22 mouse cellular contexts compared by ENCODE assay signal in genomic region chr11:58264546-58264945, GRCm38 (mm10). TPM values are rescaled to one million over a fixed set of nuclear protein-coding genes. Genes with fewer than 3 reads are reported as not detected.
A peak's percentile ranks its signal among the peaks of the same experiment; 100 is the strongest.
DNase-seq lines count a peak whose midpoint lies in the region.
"Had no signal": no experiment of that assay in that cellular context is flagged by ENCODE, and none has a peak within 500 bp of the region (broad histone marks: within the 10 kb centered on the region; RNA-seq: fewer than 3 reads in every experiment).

No protein-coding gene starts in this region.

- peak; percentile 89 for DNase-seq in heart, adult 11 months
- DNase-seq in heart, adult 9 months (ENCODE audit: low spot score in 2 of 2) = no peak
- peak; percentile 51 for DNase-seq in heart, embryonic 10.5 days (ENCODE audit: low spot score)
- no peak for DNase-seq in heart, postnatal 14 days
- DNase-seq: adrenal gland, adult 2 months; adrenal gland, adult 8-10 months; adrenal gland, postnatal 10 days; adrenal gland, postnatal 14 days; adrenal gland, postnatal 25 days; adrenal gland, postnatal 36 days; B cell, adult 2 months; cerebellum, adult 11 months; cerebellum, adult 11-12 months; cerebellum, adult 18-20 months had no signal

- H3K36me3 ChIP-seq in heart, embryonic 10.5 days = no peaks in the 10 kb centered on the region
- H3K36me3 ChIP-seq: G1E had no signal

- intact Hi-C loops in heart, postnatal 14 days (cut with DNase I) = no loop called here

- no peaks in the 10 kb centered on the region for H3K4me1 ChIP-seq in heart, embryonic 10.5 days

- WGBS in heart, embryonic 10.5 days = 74% methylated on average over 9 of the region's 9 CpGs

- H3K9me3 ChIP-seq in heart, embryonic 10.5 days = no peaks in the 10 kb centered on the region
- H3K9me3 ChIP-seq: G1E had no signal

- no peak overlapping the region for H3K27ac ChIP-seq in heart, embryonic 10.5 days

- no peak overlapping the region for H3K4me3 ChIP-seq in heart, embryonic 10.5 days

- H3K27me3 ChIP-seq in heart, embryonic 10.5 days (ENCODE audit: insufficient read depth, poor library complexity, severe bottlenecking) = no peaks in the 10 kb centered on the region

RNA-seq across cellular contexts. Expression of gene 4930438A08Rik, which starts 10.1 kb away (rescaled TPM):
- not detected in 2 replicates for polyA plus RNA-seq in heart, embryonic 10.5 days (2016; fragmentation: Nextera tagmentation; extraction: Ambion mirVana)
- not detected for total RNA-seq in heart, postnatal 14 days (2021)
- total RNA-seq: adrenal gland, adult 18-20 months; adrenal gland, adult 2 months; adrenal gland, adult 8-10 months; adrenal gland, postnatal 14 days; adrenal gland, postnatal 25 days; adrenal gland, postnatal 36 days; CH12.LX; MEL had no signal
- polyA plus RNA-seq: activated CD4-positive, CD25-positive, alpha-beta regulatory T cell, adult 4 months; brain, embryonic 14.5 days; CD4-positive, CD25-positive, alpha-beta regulatory T cell, adult 4 months; G1E; Patski had no signal

RNA-seq across cellular contexts. Expression of gene Zfp692, which starts 42.3 kb away (rescaled TPM):
- 18.5 and 19.2 TPM in 2 replicates for polyA plus RNA-seq in heart, embryonic 10.5 days (2016; fragmentation: Nextera tagmentation; extraction: Ambion mirVana)
- 1 to 10 TPM; 3.9 to 4.7 TPM for total RNA-seq in heart, postnatal 14 days (2021)

Comparison
In these comparisons a context has a peak if more than half of its experiments do, and no peak if none do; other contexts are left out.
1. DNase-seq: peak in heart, adult 11 months (single experiment) and heart, embryonic 10.5 days (single experiment); none in heart, adult 9 months (0 of 2) and heart, postnatal 14 days (0 of 2).